Mouse (Mus musculus): ENCODE measurements around the gene Otulin.

Gene Otulin

DNA sequence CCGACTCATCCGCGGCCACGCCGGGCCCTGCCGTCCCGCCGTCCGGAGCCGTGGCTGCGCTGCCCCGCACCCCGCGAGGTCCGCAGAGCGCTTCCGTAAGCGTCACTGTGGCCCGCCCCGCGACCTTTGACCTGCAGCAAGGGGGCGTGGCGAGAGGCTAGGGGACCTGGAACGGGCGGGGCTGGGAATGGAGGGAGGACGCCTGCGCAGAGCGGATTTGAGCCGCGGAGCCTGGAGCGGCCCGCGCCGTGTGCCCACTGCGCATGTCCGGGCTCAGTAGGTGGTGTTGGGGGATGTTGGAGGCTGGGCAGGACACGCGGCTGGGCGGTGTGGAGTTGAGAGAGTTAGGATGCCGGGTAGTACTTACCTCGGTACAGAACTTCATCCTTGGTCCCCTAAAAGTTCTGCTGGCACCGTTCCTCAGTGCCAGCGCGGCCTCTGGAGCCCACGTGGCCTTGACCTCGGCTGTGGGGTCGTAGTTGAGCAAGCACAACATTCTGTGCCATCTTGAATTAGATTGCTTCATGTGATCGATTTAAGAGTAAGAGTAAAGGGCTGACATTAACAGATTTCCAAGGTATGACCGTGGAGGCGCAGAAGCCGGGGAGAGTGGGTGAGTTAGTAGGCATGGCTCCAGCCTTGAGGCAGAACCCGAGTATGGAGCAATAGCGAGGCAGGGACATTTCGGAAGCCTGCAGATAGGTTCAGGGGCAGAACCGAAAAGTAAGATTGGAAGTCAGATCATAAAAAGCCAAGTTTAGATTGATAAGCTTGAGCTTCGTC lies at the start of gene Otulin:
Otulin (minus strand) TSS at position 93 of the 783 bp plus-strand sequence.
- in situ Hi-C loops (cut with MboI; ENCODE audit: unreplicated experiment in 2 of 2) = loop anchor here (25.0 kb wide), 2 partner anchors 1643 to 1793 kb away; partner anchors contain the start of genes Zfp622 (in 2 of the 2) and Retreg1 (in 1 of the 2)

DNA sequence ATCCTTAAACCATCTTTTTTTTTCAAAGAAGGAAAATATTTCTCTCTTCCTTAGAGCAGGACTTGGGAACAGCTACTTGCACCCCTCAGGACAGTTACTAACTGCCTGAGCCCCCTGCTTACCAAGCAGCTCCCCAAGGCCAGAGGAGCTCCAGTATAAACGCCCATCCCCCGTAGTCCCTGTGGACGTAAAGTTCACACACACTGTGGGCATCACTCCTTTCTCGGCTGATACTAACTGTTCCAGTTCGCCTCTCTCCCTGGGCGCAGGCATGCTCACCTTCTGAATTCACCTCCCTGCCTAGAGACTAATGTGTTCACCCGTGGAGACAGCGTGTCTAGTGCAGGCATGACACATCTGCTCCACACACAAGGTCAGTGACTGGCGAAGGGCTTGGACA lies 48.0 kb upstream of the Otulin start:
- in situ Hi-C loops (cut with MboI; ENCODE audit: unreplicated experiment in 2 of 2) = no loop called here

DNA sequence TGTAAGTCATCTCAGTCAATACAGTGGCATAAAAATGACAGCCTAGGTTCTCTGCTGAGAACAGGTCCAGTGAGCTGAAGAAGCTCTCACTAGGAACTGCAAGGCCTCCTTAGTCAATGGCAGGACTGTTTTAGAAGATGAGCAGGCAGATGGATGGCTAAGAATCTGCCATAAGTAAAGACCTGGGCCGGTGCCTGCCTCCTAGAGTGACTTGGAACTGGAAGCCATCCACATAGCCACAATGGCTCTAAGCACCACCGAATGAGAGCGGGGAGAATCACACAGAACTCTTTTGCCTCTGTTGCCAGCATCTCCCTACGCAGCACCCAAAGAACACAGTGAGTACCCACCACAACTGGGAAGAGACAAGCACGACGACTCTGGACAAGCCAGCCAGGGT lies 47.3 kb upstream of the Otulin start:
- in situ Hi-C loops (cut with MboI; ENCODE audit: unreplicated experiment in 2 of 2) = no loop called here

DNA sequence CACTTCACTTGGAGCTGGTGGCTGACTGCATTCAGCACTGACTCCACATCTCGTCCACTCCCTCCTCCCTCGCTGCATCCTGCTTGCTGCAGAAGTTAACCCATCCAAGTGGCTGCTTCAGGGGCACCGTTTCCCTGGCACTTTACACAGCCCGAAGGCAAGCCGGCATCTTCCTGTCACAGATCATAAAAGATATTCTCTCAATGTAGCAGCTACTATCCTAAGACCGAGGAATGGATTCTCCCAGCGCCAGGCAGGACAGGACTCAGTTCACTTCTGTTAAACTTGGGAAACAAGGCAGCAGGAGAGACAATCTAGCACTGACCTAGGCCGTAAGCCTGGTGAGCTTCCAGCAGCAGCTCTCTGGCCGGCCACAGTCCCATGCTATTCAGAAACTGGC lies 45.7 kb upstream of the Otulin start:
- in situ Hi-C loops (cut with MboI; ENCODE audit: unreplicated experiment in 2 of 2) = no loop called here

DNA sequence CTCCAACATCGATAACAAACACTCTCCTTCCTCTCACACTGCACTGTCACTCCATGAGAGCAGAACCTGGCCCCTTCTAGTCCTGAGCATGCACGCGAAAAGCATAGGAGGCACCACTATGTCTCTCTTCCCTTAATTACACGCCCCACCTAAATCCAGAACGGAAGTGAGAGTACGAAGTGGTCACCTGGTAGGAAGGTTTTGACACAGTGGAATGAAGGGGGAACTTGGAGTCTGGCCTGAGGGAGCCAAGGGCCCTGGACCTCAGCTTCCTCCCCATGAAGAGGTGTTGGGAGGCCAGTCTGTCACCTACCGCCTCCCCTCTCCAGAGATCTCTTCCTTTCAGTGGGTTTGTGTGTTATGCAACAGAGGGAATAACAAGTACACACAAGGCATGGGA lies 44.6 kb upstream of the Otulin start:
- in situ Hi-C loops (cut with MboI; ENCODE audit: unreplicated experiment in 2 of 2) = no loop called here

DNA sequence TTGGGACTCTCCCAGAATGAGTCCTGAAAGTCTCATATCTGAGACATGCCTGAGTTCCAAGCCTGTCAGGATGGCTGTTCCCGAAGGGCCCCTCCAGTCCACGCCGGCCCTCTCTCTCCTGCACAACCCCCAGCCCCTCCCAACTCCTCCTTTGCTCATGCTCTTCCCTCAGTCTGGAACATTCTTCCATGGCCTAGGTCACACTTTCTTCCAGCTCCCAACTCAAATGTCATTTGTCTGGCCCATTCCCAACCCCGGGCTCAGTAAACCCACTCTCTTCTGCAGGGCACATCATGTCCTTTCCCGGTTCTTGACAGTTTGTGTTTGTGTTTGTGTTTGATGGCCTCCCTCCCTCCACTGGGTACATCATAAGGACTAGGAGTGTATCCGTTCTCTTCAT lies 43.5 kb upstream of the Otulin start:
- in situ Hi-C loops (cut with MboI; ENCODE audit: unreplicated experiment in 2 of 2) = no loop called here

DNA sequence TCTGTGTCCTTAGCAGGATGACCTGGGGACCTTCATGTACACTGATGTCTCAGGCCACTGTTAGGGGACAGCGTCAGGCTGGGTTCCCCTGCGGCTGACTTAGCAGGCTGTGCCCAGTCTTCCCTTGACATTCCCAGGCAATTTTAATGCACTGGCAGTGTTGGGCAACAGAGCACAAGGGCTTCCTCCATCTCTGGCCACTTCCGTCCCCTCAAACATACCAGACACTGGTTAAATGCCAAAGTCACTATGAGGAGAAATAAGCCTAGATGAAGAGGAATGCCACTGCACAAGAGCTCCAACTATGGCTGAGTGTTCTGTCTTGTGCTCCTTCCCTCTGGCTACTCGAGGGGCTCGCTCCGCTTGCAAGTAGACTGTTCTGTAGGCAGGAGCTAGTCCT lies 42.7 kb upstream of the Otulin start:
- in situ Hi-C loops (cut with MboI; ENCODE audit: unreplicated experiment in 2 of 2) = no loop called here

DNA sequence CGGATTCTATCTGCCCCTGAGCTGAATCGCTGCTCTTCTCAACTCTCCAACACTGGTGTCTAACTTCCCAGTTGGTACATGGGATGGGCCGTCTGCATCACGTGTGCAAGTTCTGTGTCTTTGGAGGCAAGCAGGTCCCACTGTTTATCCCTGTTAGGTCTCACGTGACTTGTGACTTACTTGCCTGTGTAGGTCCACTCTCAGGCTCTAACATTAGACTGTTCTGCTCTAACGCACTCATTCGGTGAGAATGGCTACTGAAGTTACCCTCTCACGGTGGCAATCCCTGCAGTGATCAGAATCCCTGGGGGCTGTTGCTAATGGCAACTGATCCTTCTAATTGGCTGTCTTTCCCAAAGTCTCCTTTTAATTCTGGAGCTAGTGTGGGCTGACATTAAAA lies 41.8 kb upstream of the Otulin start:
- in situ Hi-C loops (cut with MboI; ENCODE audit: unreplicated experiment in 2 of 2) = no loop called here

DNA sequence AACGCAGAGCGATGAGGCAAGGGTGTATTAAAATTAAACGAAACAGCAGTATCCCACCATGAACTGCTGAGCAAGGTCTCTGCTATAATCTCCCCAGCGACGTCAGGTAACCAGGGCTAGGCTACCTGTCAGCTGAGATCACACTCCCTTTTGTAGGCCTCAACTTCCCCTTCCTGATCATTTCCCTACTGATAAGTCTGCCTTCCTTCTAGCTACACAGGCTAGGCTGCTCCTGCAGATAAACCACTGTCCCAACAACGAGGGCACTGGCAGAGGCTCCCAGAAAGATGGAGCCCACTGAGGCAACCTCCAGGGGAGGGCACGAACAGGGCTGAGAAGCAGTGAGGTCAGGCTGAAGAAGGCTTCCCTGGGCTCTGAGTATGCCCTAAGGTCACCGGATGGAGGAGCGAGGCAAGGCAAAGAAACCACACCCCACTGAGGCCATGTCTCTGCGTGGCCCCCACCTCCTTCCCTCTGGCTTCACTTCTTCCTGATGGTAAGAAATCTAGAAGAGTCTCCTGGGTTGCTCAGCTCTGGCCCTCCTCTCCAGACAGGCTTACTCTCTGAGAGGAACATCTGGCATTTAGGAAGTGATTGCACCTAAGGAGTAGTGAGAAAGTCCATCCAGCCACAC lies 41.2 kb upstream of the Otulin start:
- in situ Hi-C loops (cut with MboI; ENCODE audit: unreplicated experiment in 2 of 2) = no loop called here

DNA sequence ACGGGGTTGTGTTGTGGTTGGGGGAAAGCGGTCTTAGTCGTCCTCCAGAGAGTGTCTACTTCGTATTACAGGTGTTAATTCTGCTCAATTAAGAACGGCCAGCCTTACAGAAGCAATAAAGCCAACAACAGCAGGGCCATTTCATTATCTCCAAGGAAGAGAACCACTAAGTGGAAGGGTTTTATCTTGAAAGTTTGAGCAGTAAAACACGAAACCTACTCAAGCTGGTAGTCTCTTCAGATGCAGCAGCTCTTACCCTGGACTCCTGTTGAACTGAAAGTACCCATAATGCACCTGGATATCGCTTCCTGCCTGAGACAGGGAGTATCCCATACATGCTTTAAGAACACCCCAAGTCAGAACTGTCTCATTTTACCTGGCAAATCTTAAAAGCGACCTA lies 40.2 kb upstream of the Otulin start:
- in situ Hi-C loops (cut with MboI; ENCODE audit: unreplicated experiment in 2 of 2) = no loop called here

DNA sequence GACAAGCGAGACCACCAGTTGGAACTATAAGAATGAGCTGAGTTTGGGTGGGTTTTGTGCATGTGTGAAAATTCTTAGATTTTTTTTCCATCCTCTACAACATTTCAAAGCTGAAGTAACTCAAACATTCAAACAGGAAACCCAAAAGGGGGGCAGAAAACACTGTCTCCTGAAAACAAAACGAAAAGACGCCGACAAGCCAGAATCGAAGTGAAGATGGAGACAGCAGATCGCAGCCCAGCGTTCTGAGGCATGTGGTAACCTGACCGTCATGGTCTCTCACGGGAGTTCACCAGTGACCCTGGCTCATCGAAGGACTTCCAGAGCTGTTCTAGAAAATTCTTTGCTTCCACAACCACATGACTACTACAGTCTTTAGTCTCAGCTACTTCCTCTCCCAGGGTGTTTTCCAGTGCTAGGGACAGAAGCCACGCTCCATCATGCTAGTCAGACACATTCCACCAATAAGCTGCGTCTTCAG lies 39.5 kb upstream of the Otulin start:
- in situ Hi-C loops (cut with MboI; ENCODE audit: unreplicated experiment in 2 of 2) = no loop called here

DNA sequence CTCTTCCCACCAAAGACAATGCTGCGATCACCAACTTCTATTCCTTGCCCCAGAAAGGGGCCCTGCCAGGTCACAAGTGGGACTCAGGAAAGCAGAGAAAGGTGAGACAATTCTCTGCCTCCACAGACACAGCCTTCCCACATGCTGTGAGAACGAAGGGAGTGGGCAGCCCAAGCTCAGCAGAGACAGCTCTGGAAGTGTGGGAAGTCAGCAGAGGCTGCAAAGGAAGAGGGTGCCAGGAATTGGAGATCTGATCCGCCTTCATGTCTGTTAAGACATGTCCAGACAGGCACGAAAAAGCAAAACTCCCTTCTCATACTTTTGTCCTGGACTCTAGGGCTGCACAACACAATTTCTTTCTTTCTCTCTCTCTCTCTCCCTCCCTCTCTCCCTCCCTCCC lies 38.8 kb upstream of the Otulin start:
- in situ Hi-C loops (cut with MboI; ENCODE audit: unreplicated experiment in 2 of 2) = no loop called here

DNA sequence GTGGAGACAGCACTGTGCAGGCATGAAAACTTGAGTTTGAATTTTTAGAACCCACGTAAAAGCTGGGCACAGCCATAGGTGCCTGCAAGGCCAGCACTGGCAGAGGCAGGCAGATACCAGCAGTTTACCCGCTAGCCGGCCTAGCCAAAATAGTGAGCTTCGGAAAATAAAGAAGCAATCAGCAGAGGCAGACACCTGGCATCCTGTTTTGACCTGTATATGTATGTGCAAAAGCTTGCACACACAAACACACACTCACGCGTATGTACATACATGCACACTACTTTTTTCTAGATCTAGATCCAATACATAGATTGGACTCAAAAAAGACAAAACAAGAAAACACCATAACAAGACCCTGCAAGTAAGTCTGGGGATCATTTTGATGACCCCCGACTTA lies 38.1 kb upstream of the Otulin start:
- in situ Hi-C loops (cut with MboI; ENCODE audit: unreplicated experiment in 2 of 2) = no loop called here

DNA sequence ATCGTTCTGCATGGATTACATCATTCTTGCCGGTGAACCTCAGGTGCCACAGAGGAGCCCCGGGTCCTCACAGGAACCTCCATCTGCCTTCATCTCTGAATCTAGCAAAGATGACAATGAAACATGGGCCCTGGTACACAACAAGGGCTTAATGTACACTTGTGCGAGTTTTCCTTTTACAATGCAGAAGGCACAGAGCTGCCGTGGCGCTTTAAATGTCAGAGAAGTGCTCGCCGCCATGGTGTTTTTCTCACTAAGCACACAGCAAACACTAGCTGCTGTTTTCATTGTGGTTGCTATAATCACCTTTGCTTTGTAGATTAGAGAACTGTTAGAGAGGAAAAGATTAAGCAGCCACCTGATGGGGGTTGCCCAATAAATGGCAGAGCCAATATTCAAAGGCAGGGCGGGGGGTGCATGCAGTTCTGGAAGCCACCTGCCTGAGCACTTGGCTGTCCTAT lies 37.5 kb upstream of the Otulin start:
- in situ Hi-C loops (cut with MboI; ENCODE audit: unreplicated experiment in 2 of 2) = no loop called here

DNA sequence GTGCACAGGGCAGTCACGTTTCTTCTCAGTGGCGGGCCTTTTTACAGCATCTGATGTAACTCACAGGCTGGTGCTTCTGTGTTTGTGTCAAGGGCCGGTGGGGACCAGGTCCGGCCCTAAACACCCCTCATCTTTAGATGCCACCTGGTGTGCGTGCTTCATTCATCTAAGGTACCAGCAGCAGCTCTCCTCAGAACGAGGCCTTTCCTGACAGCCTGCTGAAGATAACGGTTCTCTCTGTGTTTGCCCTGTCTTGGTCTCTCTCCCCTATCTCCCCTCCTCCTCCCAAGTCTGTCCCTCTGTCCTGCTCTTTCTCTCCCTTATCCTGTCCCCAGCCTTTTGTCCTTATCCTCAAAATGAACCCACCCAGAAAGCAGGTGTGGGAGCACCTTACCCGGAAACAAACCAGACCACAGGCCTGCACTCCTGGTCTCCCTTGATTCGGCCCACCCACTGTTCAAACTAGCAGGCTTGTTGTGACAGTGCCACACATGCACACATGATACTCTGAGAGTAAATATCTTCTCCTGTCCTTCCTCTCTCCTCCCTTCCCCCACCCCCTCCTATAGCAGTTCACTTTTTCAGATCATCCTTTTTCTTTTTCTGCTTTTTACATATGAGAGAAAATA lies 36.5 kb upstream of the Otulin start:
- in situ Hi-C loops (cut with MboI; ENCODE audit: unreplicated experiment in 2 of 2) = no loop called here

DNA sequence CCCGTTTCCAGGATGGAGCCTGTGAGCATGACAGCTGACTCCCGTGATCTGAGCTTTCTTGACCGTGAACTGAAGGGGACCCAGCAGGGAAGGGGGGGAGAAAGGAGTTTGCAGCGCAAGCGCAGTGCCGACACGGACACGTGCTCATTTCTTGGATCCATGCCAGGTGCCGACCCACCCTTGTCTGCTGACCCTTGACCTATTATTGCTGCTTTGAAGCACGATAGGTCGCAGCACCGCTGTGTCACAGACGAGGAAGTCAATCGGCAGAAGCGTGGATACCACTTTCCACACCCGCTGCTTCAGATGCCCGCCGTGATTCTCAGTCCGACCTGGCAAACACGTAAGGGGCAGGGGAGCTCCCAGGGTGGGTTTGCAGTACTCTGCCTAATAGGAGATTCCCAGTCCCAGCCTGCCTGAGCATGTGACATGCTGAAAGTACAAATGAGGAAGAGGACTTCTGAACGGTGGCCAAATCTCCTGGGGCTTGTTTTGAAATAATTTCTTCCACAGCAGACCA lies 35.0 kb upstream of the Otulin start:
- in situ Hi-C loops (cut with MboI; ENCODE audit: unreplicated experiment in 2 of 2) = no loop called here

DNA sequence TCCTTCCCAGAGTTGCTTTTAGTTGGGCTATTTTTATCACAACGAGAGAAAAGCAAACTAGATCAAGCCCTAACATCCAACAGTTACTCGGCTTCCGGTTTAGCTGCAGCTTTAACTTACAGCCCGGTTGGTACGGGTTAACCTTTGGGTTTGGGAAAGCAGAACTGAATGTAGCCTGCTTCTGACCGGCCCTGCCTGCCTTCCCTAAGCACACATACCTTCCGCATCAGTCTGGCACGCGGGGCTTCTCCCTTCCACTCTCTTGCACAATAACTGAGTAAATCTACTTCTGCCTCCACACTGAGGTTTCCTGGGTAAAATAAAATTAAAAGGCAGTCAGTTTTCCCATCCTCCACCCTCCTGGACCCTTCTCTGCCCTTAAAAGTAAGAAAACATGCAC lies 33.6 kb upstream of the Otulin start:
- in situ Hi-C loops (cut with MboI; ENCODE audit: unreplicated experiment in 2 of 2) = no loop called here

DNA sequence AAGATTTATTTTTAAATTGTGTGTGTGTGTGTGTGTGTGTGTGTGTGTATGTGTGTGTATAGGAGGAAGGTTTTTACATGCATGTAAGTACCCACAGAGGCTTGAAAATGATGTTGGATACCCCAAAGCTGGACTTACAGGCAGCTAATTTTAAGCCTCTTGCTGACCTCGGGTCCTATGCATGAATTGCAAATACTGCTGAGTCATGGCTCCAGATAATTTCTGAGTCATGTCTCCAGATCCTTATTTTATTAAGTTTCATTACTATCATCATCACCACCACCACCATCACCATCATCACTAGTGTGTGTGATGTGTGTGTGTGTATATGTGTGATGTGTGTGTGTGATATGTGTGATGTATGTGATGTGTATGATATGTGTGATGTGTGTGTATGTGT lies 32.2 kb upstream of the Otulin start:
- in situ Hi-C loops (cut with MboI; ENCODE audit: unreplicated experiment in 2 of 2) = no loop called here

DNA sequence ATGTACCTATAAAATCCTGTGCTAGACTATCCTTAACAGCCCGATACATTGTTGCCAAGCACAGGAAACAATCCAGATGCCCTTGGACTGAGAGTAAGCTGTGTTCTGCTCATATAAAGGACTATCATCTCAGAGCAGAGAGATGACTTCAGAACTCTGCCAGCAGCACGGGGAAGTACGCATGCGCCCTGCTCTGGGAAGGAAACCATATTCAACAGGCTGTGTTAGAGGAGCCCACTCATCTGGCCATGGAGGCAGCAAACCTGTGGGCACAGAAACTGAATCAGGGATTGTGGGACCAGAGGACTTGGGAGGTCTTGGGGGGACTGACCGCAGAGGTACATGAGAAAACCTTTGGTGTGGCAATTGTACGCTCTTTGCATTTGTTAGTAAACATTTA lies 31.2 kb upstream of the Otulin start:
- in situ Hi-C loops (cut with MboI; ENCODE audit: unreplicated experiment in 2 of 2) = no loop called here

DNA sequence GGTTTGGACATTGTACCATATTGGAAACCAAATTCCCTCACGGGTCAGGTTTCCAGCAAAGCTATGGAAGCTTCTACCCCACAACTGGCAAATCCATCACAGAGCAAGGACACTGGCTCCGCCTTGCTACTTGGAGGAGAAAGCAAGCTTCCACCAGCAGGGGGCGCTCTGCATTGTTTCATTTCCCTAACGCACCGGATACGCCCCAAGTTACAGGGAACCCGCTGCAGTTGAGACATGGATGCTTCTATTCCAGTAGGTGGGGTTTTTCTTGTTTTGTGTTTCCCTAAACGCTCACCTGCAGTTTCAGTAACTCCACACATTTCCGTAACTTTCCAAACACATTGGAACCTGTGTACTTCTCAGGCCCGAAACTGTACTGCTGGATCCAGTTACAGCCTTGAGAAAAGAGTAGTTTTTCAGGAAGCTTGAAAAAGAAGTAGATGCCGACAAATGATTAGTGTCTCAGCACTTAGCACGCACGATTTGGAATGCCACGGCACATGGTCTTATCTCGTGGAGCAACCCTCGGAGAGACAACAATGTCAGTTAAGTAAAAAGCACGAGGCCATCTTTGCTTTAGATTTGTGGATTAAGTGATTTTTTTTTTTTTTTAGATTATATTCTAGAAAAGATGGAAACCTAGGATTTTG lies 29.2 kb upstream of the Otulin start:
- in situ Hi-C loops (cut with MboI; ENCODE audit: unreplicated experiment in 2 of 2) = loop anchor here (5.0 kb wide), 3 partner anchors 58 to 523 kb away; no protein-coding TSS in a partner anchor

DNA sequence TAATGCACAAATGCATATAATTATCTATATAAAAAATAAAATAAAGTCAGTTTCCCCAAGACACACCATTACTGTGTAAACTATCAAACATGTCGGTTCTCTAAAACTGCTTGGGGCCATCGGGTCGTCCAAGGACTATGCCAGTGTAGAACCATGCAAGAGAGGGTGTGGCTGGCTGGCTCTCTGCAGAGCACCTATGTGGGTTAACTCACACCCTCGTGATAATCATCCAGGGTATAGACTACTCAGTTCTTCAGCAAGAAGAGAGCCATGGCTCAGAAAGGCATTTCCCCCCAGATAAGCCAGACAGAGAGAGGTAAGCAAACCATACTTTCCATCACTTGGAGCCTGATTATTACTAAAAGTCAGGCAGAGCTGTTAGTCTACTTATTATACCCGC lies 28.6 kb upstream of the Otulin start:
- in situ Hi-C loops (cut with MboI; ENCODE audit: unreplicated experiment in 2 of 2) = loop anchor here (5.0 kb wide), 3 partner anchors 58 to 523 kb away; no protein-coding TSS in a partner anchor
